Mouse (Mus musculus): ENCODE measurements around the gene Tns1. TPM values are rescaled to one million over a fixed set of nuclear protein-coding genes. Genes with fewer than 3 reads are reported as not detected.

Tns1 gene
- total RNA-seq, 2 experiments from 2014 or later, result 3.1 to 15.4 TPM

- no peak for ATAC-seq (replicated peaks; ENCODE audit: poor library complexity)
Observed at GRCm38 (mm10) chr1:74123215-74123614, 1.0 kb downstream of the Tns1 start.

DNA sequence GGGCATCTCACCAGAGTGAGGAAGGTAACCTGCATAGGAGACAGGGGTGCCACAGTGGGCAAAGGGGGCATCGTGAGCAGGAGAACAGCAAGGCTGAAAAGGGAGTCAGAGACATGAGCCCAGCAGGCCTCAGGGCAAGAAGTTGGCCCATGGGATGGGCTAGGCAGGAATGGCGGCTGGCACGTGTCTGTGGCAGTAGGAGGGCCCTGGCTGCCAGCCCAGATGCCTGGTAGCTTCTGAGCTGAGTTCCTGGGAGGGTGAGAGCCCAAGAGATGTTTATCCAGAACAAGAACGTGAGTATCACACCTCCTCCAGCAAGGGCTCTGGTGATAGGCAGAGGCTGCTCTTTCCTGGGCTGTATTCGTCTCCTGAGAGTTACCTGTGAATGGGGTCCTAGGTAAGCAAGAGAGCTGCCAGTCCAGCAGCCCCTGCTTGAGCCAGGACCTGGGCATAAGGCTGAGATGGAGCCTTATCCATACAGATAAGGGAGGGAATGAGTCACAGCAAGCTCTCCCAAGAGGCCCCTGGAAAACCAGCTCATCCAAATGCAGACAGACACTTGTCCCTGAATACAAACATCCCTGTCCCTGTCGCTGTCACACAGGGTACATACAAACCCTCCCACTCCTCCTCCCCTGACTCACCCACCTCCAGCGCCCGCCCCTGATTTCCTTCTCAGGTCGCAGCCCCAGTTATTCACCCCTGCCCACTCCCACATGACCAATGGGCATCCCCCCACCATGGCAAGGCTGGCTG is 2.2 kb downstream of the Tns1 start:
- peak; percentile 32 for ATAC-seq (replicated peaks; ENCODE audit: poor library complexity)

GRCm38 (mm10) chr1:74121138-74121537 is 3.1 kb downstream of the Tns1 start:
- ATAC-seq (replicated peaks; ENCODE audit: poor library complexity), result no peak

GRCm38 (mm10) chr1:74119115-74119514 is 5.1 kb downstream of the Tns1 start:
- no peak for ATAC-seq (replicated peaks; ENCODE audit: poor library complexity)

- no peak for ATAC-seq (replicated peaks; ENCODE audit: poor library complexity)
Observed at GRCm38 (mm10) chr1:74117876-74118275, 6.4 kb downstream of the Tns1 start.

DNA sequence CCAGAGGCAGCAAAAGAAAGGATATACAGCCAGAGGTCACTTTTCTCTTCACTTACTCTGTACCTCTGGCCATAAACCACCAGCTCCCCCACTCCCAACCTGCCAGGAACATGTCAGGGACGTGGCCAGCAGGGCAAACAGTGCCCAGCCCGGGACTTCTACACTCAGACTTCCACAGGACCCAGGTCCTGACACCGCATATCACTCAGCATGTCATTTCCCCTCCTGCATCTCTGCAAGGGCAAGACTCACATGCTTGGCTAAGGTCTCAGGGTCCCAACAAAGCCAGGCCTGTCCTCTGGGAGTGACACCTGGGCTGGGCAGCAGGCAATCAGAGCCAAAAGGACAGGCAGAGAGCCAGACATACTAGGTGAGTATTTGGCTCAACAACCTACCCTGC is 11.2 kb downstream of the Tns1 start:
- no peak for ATAC-seq (replicated peaks; ENCODE audit: poor library complexity)

GRCm38 (mm10) chr1:74111696-74112030 is 12.6 kb downstream of the Tns1 start:
- no peak for ATAC-seq (replicated peaks; ENCODE audit: poor library complexity)

DNA sequence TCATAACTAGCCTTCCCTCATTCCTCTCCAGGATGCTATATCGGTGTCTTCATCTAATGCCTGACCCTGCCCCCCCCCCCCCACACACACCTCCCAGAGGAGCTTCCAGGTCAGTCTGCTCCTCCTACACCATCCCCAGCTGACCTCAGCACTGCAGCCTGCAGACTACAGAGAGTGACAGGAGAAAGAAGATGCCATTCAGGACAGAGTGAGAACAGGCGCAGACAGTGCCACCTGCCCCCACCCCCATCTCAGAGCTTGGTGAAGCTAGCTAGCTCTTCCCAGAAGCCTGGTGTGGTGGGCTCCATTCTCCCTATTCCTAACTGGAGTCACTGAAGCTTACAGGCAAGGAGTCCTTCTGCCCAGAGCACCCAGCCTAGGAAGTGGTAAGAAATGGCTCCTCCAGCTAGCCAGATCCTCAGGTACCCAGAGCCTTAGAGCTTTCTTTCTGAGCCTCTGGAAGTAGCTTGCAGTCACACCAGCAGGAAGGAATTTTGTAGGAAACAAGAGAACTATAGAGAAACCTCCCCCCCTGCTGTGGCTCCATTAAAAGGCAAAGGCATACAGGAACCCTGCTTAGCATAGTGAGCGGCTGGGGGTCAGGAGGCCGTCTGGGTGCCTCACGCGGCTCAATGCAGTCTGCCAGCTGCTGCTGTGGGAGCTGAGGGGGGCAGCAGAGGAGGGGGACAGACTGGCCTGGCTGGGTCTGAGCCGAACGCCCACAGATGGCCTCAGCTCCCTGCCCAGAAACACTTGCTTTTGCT is 13.1 kb downstream of the Tns1 start:
- no peak for ATAC-seq (replicated peaks; ENCODE audit: poor library complexity)

DNA sequence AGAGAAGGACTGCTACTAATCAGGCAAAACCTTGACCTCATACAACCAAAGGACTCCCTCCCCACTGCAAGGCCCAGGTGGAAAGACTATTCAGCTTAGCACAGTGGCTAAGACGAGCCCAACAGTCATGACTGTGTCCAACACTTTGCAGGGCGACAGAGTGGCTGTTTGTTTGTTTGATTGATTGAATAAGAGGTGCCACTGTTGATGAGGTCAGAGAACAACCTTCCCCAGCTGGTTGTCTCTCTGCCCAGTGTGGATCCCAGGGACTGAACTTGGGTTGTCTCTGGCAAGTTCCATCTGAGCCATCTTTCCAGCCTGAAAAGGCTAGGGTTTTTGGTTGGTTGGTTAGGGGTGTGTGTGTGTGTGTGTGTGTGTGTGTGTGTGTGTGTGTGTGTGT is 14.6 kb downstream of the Tns1 start:
- no peak for ATAC-seq (replicated peaks; ENCODE audit: poor library complexity)

DNA sequence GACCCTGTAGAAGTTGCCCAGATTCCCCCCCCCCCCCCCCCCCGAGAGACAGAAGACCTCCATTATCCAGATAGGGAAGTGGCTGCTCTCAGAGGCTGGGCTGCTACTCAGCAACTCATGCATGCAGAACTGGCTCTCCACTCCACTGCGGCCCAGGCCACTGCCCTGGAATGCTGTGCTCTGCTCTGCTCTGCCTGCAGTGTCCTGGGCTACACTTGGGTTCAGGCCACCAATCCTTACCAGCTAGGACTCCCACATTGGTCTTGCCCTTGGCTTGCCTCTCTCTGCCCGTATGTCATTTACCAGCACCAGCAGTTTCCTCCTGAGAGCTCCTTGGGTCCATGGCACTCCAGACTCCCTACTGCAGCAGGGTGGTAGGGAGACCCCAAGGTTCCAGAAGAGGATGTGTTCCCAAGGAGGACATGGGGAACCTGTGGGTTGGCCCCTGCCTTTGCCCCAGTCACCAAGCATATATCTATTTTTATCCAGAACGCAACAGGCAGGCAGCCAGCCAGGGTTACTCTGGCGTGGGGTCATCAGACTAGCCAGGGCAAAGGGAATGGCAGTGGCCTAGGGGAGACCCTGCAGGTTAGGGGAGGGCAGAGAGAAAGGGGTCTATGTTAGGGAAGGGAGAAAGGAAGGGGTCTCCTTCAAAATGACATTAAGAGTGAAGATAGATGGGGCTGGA is 16.2 kb downstream of the Tns1 start:
- ATAC-seq (replicated peaks; ENCODE audit: poor library complexity), result no peak

DNA sequence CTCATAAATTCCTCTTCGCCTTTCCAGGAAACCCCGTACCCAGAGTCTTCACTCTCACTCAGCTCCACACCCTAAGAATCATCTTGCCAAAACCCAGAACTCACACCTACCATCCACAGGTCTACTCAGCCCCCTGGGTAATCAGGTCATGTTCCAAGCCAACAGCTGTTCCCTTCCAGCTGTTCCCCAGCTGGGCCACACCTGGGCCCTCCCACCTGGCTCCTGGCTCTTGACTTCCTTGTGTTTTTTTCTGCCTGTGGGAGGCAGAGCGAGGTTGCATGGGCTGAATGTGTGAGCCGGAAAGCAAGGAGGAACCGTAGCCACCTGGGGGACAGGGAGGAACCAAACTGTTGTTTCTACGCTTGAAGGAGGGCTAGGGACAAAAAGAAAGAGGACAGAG is 18.0 kb downstream of the Tns1 start:
- ATAC-seq (replicated peaks; ENCODE audit: poor library complexity), result no peak

- no peak for ATAC-seq (replicated peaks; ENCODE audit: poor library complexity)
Observed at GRCm38 (mm10) chr1:74105660-74106059, 18.6 kb downstream of the Tns1 start.

DNA sequence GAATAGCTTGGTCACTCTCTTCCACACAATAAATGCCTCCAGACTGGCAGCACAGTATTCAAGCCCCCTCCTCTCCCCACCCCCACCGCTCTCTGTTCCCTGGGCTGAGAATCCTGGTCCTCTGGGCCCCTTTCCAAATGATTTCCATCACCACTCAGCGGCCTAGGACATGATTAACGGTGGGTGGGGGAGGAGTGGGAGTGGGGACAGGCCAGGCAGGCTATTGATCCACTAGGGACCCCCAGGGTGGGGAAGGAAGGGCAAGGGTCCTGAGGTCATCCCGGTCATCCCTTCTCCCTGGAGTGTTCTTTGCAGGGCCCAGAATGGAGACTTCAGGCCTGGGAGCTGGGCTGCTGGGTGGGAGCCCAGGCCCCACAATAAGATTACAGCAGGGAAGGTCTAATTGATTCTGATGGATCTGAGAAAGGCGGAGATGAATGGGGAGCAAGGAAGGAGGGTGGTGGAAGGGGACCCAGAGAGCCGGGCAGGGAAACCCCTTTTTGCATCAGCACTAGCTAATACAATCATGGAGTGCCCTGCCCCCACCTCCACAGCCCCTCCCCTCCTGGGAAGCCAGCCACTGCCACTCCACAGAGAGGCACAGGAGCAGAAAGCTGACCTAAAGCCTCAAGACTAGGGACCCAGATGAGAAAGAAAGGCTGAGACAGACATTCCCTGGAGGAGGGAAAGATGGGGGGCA is 20.4 kb downstream of the Tns1 start:
- ATAC-seq (replicated peaks; ENCODE audit: poor library complexity), result no peak

DNA sequence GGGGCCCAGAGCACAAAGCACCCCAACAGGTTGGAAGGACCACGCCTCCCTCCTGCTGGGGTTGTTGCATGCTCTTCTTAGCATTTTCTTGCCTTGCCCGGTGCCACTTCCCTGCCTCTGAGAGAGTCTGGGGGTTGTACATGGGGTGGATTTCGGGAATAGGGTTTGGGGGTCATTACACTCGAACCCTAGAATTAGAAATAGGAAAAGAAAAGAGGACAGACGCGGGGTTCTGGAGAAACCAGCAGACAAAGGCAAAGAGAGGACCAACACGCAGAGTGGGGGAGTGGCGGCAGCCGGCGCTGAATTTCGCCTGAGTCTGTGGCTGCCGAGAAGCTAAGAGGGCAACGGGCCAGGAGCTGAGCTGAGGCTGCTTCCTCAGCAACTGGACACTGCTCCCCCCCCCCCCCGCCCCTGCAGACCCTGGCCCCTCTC is 25.2 kb downstream of the Tns1 start:
- 0 out of 2 replicates have a peak, but pooled peaks have one; percentile 2 for ATAC-seq (replicated peaks; ENCODE audit: poor library complexity)

DNA sequence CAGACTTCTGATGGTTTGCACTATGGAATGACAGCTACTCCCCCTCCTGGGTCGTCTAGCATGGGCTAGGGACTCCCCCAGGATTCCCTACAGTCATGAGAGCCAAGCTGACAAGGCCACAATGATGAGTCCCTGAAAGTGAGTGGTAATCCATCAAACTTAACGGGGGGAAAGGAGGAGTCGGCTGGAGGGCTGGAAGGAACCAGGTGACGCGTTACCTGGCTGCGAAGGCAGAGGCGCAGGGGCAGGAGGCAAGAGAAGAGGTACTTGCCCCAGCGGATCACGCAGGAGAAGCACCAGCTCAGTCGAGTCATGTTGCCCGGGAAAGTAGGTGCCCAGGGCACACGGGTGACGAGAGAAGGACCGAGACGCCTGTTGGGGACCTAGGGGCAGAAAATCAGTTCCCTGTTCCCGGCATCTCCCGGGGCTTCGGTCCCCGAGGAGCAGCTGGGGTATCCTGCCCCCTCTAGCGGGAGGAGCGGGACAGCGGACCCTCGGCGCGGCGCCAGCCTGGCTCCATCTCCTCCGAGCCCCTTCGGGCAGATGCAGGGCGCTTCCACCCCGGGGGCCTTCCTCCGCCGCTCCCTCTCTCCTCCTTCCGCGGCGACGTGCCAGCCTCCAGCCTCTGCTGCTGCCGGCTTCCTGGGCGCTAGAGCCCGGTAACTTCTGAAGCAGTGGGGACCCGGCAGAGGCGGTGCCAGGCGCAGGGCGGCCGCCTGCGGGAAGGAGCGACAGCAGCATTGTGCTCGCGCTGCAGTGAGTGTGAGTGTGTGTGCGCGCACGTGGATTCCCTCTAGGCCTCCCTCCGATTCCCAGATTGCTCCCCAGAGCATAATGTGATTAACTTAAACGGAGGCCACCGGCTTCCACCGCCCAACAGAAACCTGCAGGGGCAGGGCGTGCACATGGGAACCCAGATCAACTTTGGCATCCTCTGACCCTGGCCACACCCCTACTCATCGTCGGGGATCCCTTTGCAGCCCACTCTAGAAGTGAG is 25.9 kb downstream of the Tns1 start:
- peak; percentile 37 for ATAC-seq (replicated peaks; ENCODE audit: poor library complexity)

- ATAC-seq (replicated peaks; ENCODE audit: poor library complexity), result no peak
Observed at GRCm38 (mm10) chr1:74095728-74096127, 28.5 kb downstream of the Tns1 start.

DNA sequence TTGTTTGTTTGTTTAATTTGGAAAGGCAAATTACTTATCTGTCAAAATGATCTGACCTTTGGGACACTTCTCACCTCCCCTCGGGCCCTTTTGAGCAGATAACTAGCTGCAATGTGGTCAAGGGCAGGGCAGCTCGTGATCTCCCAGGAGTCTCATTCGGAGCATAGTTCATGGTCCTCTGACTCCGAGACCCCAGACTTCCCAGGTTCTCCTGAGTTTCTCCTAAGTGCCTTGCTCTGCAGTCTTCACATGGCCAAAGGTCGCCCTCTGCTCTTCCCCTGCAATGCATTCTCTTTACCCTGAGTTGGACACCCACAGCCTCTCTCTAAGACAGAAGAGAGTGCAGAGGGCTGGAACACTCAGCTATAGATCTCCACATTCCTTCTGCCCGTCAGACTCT is 29.0 kb downstream of the Tns1 start:
- no peak for ATAC-seq (replicated peaks; ENCODE audit: poor library complexity)

GRCm38 (mm10) chr1:74094497-74095270 is 29.6 kb downstream of the Tns1 start:
- peak; percentile 78 for ATAC-seq (replicated peaks; ENCODE audit: poor library complexity)

- no peak for ATAC-seq (replicated peaks; ENCODE audit: poor library complexity)
Observed at GRCm38 (mm10) chr1:74093447-74093846, 30.8 kb downstream of the Tns1 start.
